ENCODE assay signal across 9 mouse cellular contexts in the genomic region with DNA sequence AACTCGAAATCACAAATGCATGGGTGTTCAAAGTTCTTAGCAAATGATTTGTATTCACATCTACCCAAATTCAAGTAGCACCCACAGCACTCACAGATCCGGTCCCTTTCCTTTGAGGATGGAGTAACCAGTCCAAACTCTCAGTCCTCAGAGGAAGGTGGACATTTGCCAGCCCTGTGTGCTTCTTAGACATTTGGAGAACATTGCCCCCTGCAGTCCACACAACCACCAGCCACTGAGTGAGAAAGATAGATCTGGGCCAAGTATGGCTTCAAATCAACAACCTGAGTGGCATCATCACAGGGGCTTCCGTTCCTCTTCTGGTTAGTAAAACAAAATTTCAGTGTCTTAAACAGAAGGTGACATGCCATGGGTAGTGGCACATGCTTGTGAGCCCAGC. TPM values are rescaled to one million over a fixed set of nuclear protein-coding genes. Genes with fewer than 3 reads are reported as not detected.
DNase-seq lines count a peak whose midpoint lies in the region; ATAC-seq and TF ChIP-seq lines count a peak whose summit lies in the region.
"Had no signal": no experiment of that assay in that cellular context is flagged by ENCODE, and none has a peak within 500 bp of the region (broad histone marks: within the 10 kb centered on the region; RNA-seq: fewer than 3 reads in every experiment).

No protein-coding gene starts in this region.

- H3K4me2 ChIP-seq in intestine, postnatal 0 days (replicated peaks; ENCODE audit: low read depth) = no peak overlapping the region
- no peak overlapping the region for H3K4me2 ChIP-seq in intestine, embryonic 16.5 days (ENCODE audit: low read depth, low read length)
- H3K4me2 ChIP-seq in CH12.LX (ENCODE audit: insufficient read depth, low read depth, poor library complexity, severe bottlenecking) = no peak overlapping the region; the same call in 1 of the 2 replicates
- H3K4me2 ChIP-seq: liver, embryonic 15.5 days had no signal

- WGBS in intestine, postnatal 0 days = 83% methylated on average over 3 of the region's 3 CpGs
- 91% methylated on average over 3 of the region's 3 CpGs for WGBS in intestine, embryonic 16.5 days

- no peaks in the 10 kb centered on the region for H3K79me2 ChIP-seq in CH12.LX (replicated peaks; ENCODE audit: control insufficient read depth, extremely low read depth, insufficient read depth, poor library complexity, severe bottlenecking)

- H3K9me3 ChIP-seq in intestine, postnatal 0 days (ENCODE audit: control insufficient read depth) = no peaks in the 10 kb centered on the region
- no peaks in the 10 kb centered on the region for H3K9me3 ChIP-seq in intestine, embryonic 16.5 days (ENCODE audit: control insufficient read depth, low read length)
- no peaks in the 10 kb centered on the region for H3K9me3 ChIP-seq in CH12.LX (replicated peaks; ENCODE audit: low read length)
- H3K9me3 ChIP-seq: liver, embryonic 15.5 days had no signal

- H3K4me1 ChIP-seq in intestine, postnatal 0 days (replicated peaks; ENCODE audit: control insufficient read depth, insufficient read depth, low read length) = no peaks in the 10 kb centered on the region
- H3K4me1 ChIP-seq in intestine, embryonic 16.5 days (ENCODE audit: control insufficient read depth, insufficient read depth, low read length) = no peaks in the 10 kb centered on the region
- no peaks in the 10 kb centered on the region for H3K4me1 ChIP-seq in CH12.LX (ENCODE audit: control insufficient read depth in 1 of 2, insufficient read depth in 2 of 2)
- H3K4me1 ChIP-seq: liver, embryonic 15.5 days had no signal

- in situ Hi-C loops in CH12.LX (cut with MboI; ENCODE audit: low pct_ligation_motif_present, low pct_unique_long_range_greater_than_20kb, low sequenced_read_pairs) = no loop called here

- peak; percentile 19 for TF ChIP-seq RAD21 in CH12.LX (IDR thresholded peaks at IDR 0.05; ENCODE audit: low read depth, low read length)

- H3K27me3 ChIP-seq in intestine, postnatal 0 days (replicated peaks; ENCODE audit: control insufficient read depth, insufficient read depth, low read length) = no peaks in the 10 kb centered on the region
- H3K27me3 ChIP-seq in intestine, embryonic 16.5 days (replicated peaks; ENCODE audit: control insufficient read depth, insufficient read depth, low read length) = no peaks in the 10 kb centered on the region
- H3K27me3 ChIP-seq in CH12.LX (replicated peaks) = no peaks in the 10 kb centered on the region
- H3K27me3 ChIP-seq: liver, embryonic 15.5 days had no signal

- ATAC-seq in intestine, postnatal 0 days = no peak
- ATAC-seq in intestine, embryonic 16.5 days = no peak
- ATAC-seq in inflammation-experienced regulatory T-cells, adult 6 months = no peak

- no peak overlapping the region for H3K4me3 ChIP-seq in intestine, postnatal 0 days (ENCODE audit: low read depth, low read length)
- H3K4me3 ChIP-seq in intestine, embryonic 16.5 days (ENCODE audit: low read length) = no peak overlapping the region
- H3K4me3 ChIP-seq in CH12.LX (replicated peaks in 1 of 3; ENCODE audit: low read depth in 2 of 3, low read length in 2 of 3, poor library complexity in 1 of 3) = no peak overlapping the region
- H3K4me3 ChIP-seq in left cerebral cortex, adult 2 months = no peak overlapping the region
- H3K4me3 ChIP-seq: liver, embryonic 15.5 days had no signal

- dilution Hi-C loops in CH12.LX (cut with MboI; ENCODE audit: extremely low pct_ligation_motif_present, extremely low pct_unique_long_range_greater_than_20kb, low sequenced_read_pairs) = no loop called here

- peak; percentile 26; the same call in 1 of the 2 replicates for TF ChIP-seq CTCF in intestine, postnatal 0 days (IDR thresholded peaks at IDR 0.05; ENCODE audit: low read depth)
- peak in 1 of 2 experiments; percentile 46; a peak in 2 of 4 replicates for TF ChIP-seq CTCF in CH12.LX (conservative IDR thresholded peaks at IDR 0.05 in 1 of 2, IDR thresholded peaks at IDR 0.05 in 1 of 2; ENCODE audit: low read depth in 2 of 2, low read length in 2 of 2)
- TF ChIP-seq CTCF in left cerebral cortex, adult 2 months (IDR thresholded peaks at IDR 0.05) = peak; percentile 43

- no peak for TF ChIP-seq EP300 in CH12.LX (IDR thresholded peaks at IDR 0.05; ENCODE audit: low read length)

- peak; percentile 10 for DNase-seq in CH12.LX (ENCODE audit: extremely low read depth)
- peak; percentile 17 for DNase-seq in adrenal gland, postnatal 14 days
- DNase-seq in left cerebral cortex, adult 2 months (ENCODE audit: extremely low spot score in 1 of 2, low spot score in 2 of 2) = peak; percentile 23 to 25
- no peak for DNase-seq in gastrocnemius, postnatal 14 days
- DNase-seq in spleen, postnatal 10 days (ENCODE audit: low spot score in 2 of 2) = no peak

- H3K36me3 ChIP-seq in intestine, postnatal 0 days (ENCODE audit: control insufficient read depth, insufficient read depth) = no peaks in the 10 kb centered on the region
- no peaks in the 10 kb centered on the region for H3K36me3 ChIP-seq in intestine, embryonic 16.5 days (ENCODE audit: control insufficient read depth, insufficient read depth, low read length)
- H3K36me3 ChIP-seq in CH12.LX (replicated peaks in 1 of 2; ENCODE audit: control insufficient read depth in 1 of 2, insufficient read depth in 1 of 2, low read length in 1 of 2) = no peaks in the 10 kb centered on the region
- H3K36me3 ChIP-seq: liver, embryonic 15.5 days had no signal

- no peak for TF ChIP-seq POLR2A in CH12.LX (IDR thresholded peaks at IDR 0.05; ENCODE audit: low read depth, low read length)

- H3K9ac ChIP-seq in intestine, postnatal 0 days (ENCODE audit: low read depth, low read length) = no peak overlapping the region
- no peak overlapping the region for H3K9ac ChIP-seq in intestine, embryonic 16.5 days (ENCODE audit: low read depth, low read length)
- H3K9ac ChIP-seq in CH12.LX (ENCODE audit: insufficient read depth, low read depth) = no peak overlapping the region
- H3K9ac ChIP-seq: liver, embryonic 15.5 days had no signal

- no peak overlapping the region for H3K27ac ChIP-seq in intestine, postnatal 0 days (ENCODE audit: low read depth, low read length)
- no peak overlapping the region for H3K27ac ChIP-seq in intestine, embryonic 16.5 days (ENCODE audit: low read length)
- H3K27ac ChIP-seq in CH12.LX (ENCODE audit: insufficient read depth, low read depth) = no peak overlapping the region
- H3K27ac ChIP-seq in left cerebral cortex, adult 2 months = no peak overlapping the region
- H3K27ac ChIP-seq: liver, embryonic 15.5 days had no signal

- intact Hi-C loops in left cerebral cortex, adult 2 months (cut with DNase I) = loop anchor here (1.0 to 2.0 kb wide), 2 partner anchors 41 to 95 kb away; no protein-coding TSS in a partner anchor
- intact Hi-C loops in gastrocnemius, postnatal 14 days (cut with DNase I; ENCODE audit: low total_unique reads) = no loop called here

TF ChIP-seq in CH12.LX, 34 proteins besides CTCF, POLR2A, EP300 and RAD21:
- TF ChIP-seq ETS1 (conservative IDR thresholded peaks at IDR 0.05; ENCODE audit: low read depth, low read length) = no peak
- TF ChIP-seq POLR2AphosphoS2 (IDR thresholded peaks at IDR 0.05; ENCODE audit: low read depth, low read length) = no peak
- TF ChIP-seq E2F4 (IDR thresholded peaks at IDR 0.05; ENCODE audit: insufficient replicate concordance, low read depth, low read length) = no peak

RNA-seq across cellular contexts. Expression of a gene that starts 38.0 kb away (rescaled TPM):
- not detected in 2 replicates for polyA plus RNA-seq in intestine, postnatal 0 days (2015; fragmentation: Nextera tagmentation; extraction: Ambion mirVana)
- not detected in 2 replicates for polyA plus RNA-seq in intestine, embryonic 16.5 days (2015; fragmentation: Nextera tagmentation; extraction: Ambion mirVana)
- 0.04 and 0.47 TPM in 2 replicates for total RNA-seq in CH12.LX (2012; rRNA removed)
- total RNA-seq in CH12.LX (2014; rRNA removed) = 0.05 and 0.26 TPM in 2 replicates
- 0.35 and 0.51 TPM in 2 replicates for polyA plus RNA-seq in CH12.LX (2012; ENCODE audit: insufficient read length, low read depth)
- 0.56 and 0.60 TPM in 2 replicates for total RNA-seq in adrenal gland, postnatal 14 days (2021)
- 10 to 100 TPM; 25.3 to 27.6 TPM for total RNA-seq in left cerebral cortex, adult 2 months (2021)
- not detected for polyA plus RNA-seq in inflammation-experienced regulatory T-cells, adult 6 months (2017; shearing (Covaris generic))
- not detected for total RNA-seq in gastrocnemius, postnatal 14 days (2021)
- polyA plus RNA-seq: liver, embryonic 15.5 days had no signal

Comparison
In these comparisons a context has a peak if more than half of its experiments do, and no peak if none do; other contexts are left out.
1. DNase-seq: peak in CH12.LX (single experiment), adrenal gland, postnatal 14 days (single experiment) and left cerebral cortex, adult 2 months (2 of 2); none in gastrocnemius, postnatal 14 days (single experiment) and spleen, postnatal 10 days (0 of 2).
2. RNA of a gene that starts 38.0 kb away (total RNA-seq): 25.3 to 27.6 TPM in left cerebral cortex, adult 2 months; 0.56 to 0.60 TPM in adrenal gland, postnatal 14 days, 0.04 to 0.47 TPM in CH12.LX and not detected in gastrocnemius, postnatal 14 days; every median in the first group is over 10 times any median in the second.